Mouse (Mus musculus) midbrain, embryonic 13.5 days (tissue): ENCODE data around the gene Gm8104. TPM values are rescaled to one million over a fixed set of nuclear protein-coding genes. Genes with fewer than 3 reads are reported as not detected.
"Not testable (repeated sequence)": the region's sequence is repeated elsewhere in the genome, so short reads cannot be mapped to it uniquely, and the experiment has no call there.

Experiments used
- ATAC-seq: fragments of 200-750 bp; cut with Nextera tagmentation; 2 replicates; pipeline ENCODE4 v1.8.0; 2017; ENCODE audit warnings: mild to moderate bottlenecking, moderate TSS enrichment, moderate library complexity
- H3K27ac ChIP-seq: fragments of 300-500 bp; sonication (generic); 2 replicates; pipeline ENCODE4 v1.5.1; 2015; ENCODE audit warnings: inconsistent platforms, mild to moderate bottlenecking, moderate library complexity
- H3K27me3 ChIP-seq: fragments of 300-500 bp; sonication (generic); 2 replicates; pipeline ENCODE4 v1.6.1; 2015; ENCODE audit warnings: mild to moderate bottlenecking, inconsistent platforms
- H3K36me3 ChIP-seq: fragments of 300-500 bp; sonication (generic); 2 replicates; pipeline ENCODE4 v1.6.1; 2015; ENCODE audit warnings: mild to moderate bottlenecking, inconsistent platforms
- H3K4me1 ChIP-seq: fragments of 300-500 bp; sonication (generic); replicated peaks from 2 replicates; pipeline ENCODE4 v1.6.1; 2015; ENCODE audit warnings: inconsistent platforms
- H3K4me2 ChIP-seq: fragments of 300-500 bp; sonication (generic); replicated peaks from 2 replicates; pipeline ENCODE4 v1.6.1; 2015; ENCODE audit warnings: moderate library complexity, mild to moderate bottlenecking, inconsistent platforms
- H3K4me3 ChIP-seq: fragments of 300-500 bp; sonication (generic); replicated peaks from 2 replicates; pipeline ENCODE4 v1.5.1; 2015; ENCODE audit warnings: mild to moderate bottlenecking, inconsistent platforms
- H3K9ac ChIP-seq: fragments of 300-500 bp; sonication (generic); replicated peaks from 2 replicates; pipeline ENCODE4 v1.6.1; 2015; ENCODE audit warnings: mild to moderate bottlenecking, inconsistent platforms
- H3K9me3 ChIP-seq: fragments of 300-500 bp; sonication (generic); 2 replicates; pipeline ENCODE4 v1.6.1; 2016; ENCODE audit warnings: mild to moderate bottlenecking, inconsistent platforms
- WGBS: fragments of 180-500 bp; shearing (Covaris S2); methylation state at CpG from one replicate; pipeline ENCODE4 v1.1.7; 2015; 5-methylcytosine and 5-hydroxymethylcytosine counted together
- polyA plus RNA-seq: library from polyadenylated mRNA; unstranded; fragments of >200 nt; fragmentation: Nextera tagmentation; extraction: Ambion mirVana; gene quantifications from 2 replicates; pipeline ENCODE4 v1.2.1, GENCODE M21; 2015

Gene Gm8104
- not detected in 2 replicates for polyA plus RNA-seq

DNA sequence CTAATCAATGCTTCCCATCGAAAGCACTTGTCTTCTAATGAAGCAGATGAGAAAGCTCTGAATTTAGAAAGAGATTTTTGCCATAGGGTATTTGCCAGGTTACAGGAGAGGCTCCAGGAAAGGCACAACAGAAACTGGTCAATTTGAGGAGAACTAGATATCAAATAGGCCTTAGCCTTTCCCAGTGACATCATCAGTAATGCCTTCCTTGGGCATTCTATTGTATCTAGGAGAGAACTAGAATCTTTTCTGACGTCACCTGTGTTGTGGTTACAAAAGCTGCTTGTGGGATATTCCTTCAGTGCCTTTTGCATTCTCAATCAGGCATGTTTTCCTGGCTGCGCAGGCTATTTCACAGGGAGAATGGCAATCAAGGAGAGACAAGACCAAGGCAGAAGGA is at the start of gene Gm8104:
TSS of gene Gm8104 (plus strand) at position 301 of the 400 bp plus-strand sequence.
- not testable (repeated sequence) for H3K4me1 ChIP-seq, H3K9ac ChIP-seq, H3K9me3 ChIP-seq, H3K4me3 ChIP-seq, H3K27me3 ChIP-seq, H3K27ac ChIP-seq, H3K36me3 ChIP-seq, H3K4me2 ChIP-seq, ATAC-seq
- WGBS = 72% methylated on average over 3 of the region's 3 CpGs

DNA sequence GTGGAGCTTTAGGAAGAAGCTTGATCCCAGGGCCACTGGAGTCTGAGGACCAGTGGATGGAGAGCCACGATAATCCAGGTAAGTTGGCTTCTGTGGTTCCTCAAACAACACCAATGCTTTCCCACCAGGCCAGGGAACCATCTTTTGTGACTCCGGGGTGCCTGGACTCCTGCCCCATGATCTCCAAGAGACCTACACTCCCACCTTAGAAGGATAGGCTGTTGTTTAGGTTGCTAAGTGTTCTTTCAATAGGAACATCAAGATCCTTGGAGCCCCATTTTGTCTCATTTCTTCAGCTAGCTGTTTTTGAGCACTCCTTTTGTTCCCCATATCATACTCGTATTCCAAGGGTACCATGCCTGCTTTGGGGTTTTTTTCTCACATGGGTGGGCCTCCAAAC is 42.3 kb upstream of the Gm8104 start:
- not testable (repeated sequence) for H3K9me3 ChIP-seq, H3K4me2 ChIP-seq, H3K4me3 ChIP-seq, H3K27ac ChIP-seq, H3K9ac ChIP-seq, H3K27me3 ChIP-seq, H3K4me1 ChIP-seq, H3K36me3 ChIP-seq, ATAC-seq
- 77% methylated on average over 3 of the region's 3 CpGs for WGBS

DNA sequence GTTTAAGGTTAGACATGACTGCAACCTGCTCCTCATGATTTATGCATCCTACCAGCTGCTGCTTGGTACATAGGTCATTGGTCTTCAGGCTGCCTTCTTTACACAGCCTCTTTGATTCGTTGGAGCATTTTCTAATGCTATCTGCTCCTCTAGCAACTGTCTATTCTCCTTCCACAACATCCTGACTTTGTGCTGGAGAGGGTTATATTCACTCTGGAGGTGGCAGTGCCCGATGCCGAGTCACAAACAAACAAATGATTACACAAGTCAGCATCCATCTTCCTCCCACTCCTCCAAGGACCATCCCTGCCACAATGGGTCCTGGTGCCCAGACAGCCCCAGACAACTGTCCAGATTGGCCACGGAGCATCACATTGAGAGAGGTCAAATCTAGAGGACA is 40.2 kb upstream of the Gm8104 start:
- not testable (repeated sequence) for H3K4me2 ChIP-seq, H3K4me3 ChIP-seq, H3K27me3 ChIP-seq, H3K27ac ChIP-seq, H3K4me1 ChIP-seq, ATAC-seq, H3K9ac ChIP-seq, H3K36me3 ChIP-seq, H3K9me3 ChIP-seq
- WGBS = 68% methylated on average over 4 of the region's 4 CpGs

- H3K4me1 ChIP-seq, H3K9ac ChIP-seq, H3K4me3 ChIP-seq, H3K9me3 ChIP-seq, H3K4me2 ChIP-seq, H3K27ac ChIP-seq, H3K27me3 ChIP-seq, H3K36me3 ChIP-seq, ATAC-seq: not testable (repeated sequence)
- WGBS = 86% methylated on average over 2 of the region's 2 CpGs
These were observed 23.9 kb upstream of the Gm8104 start, which contains the start of gene Gm8094 for GRCm38 (mm10) chr14:43076543-43076942. Gm8094 (minus strand) TSS chr14:43076643.

DNA sequence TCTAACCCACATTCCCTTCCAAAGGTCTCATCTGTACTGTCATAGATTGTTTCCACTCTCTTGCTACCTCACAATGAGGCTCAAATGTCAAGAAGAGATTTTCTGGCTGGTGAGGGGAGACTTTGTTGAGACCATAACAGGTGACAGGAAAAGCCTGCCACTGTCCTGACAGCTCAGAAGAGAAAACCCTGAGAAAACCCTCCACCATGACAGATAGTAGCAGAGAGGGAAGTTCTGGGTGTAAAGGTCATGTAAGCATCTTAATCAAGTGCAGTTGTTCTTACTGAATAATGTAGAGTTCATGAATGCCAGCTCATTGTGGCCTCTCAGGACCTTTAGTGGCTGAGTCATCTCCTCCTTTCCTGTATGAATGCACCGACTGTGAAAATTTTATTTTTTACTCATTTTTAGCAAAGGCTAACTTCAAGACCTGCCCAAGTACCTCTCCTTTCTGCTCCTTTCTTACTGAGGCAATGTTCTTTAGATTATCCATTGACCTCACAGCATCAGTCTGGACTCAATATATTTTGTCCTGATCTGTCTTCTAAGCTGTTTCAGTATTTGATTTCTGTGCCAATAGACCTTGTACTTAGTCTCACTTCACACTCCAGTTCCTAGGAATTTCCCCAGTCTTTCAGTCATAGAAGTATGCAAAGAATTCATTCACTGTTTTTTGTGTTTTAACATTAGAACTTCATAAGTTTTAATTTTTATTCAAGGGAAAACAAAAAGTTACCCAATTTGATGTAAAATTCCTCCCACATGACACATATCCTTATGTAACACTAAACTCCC is 15.3 kb upstream of the Gm8104 start:
- not testable (repeated sequence) for H3K9ac ChIP-seq, H3K4me2 ChIP-seq, H3K4me3 ChIP-seq, H3K36me3 ChIP-seq, ATAC-seq, H3K27me3 ChIP-seq, H3K27ac ChIP-seq, H3K4me1 ChIP-seq, H3K9me3 ChIP-seq
- WGBS = 87% methylated on average over 1 of the region's 1 CpGs

- not testable (repeated sequence) for ATAC-seq, H3K9me3 ChIP-seq, H3K27me3 ChIP-seq, H3K36me3 ChIP-seq, H3K4me2 ChIP-seq, H3K27ac ChIP-seq, H3K4me3 ChIP-seq, H3K9ac ChIP-seq, H3K4me1 ChIP-seq
- WGBS = 48% methylated on average over 1 of the region's 14 CpGs
These were observed 11.1 kb upstream of the Gm8104 start for GRCm38 (mm10) chr14:43089103-43089919.

DNA sequence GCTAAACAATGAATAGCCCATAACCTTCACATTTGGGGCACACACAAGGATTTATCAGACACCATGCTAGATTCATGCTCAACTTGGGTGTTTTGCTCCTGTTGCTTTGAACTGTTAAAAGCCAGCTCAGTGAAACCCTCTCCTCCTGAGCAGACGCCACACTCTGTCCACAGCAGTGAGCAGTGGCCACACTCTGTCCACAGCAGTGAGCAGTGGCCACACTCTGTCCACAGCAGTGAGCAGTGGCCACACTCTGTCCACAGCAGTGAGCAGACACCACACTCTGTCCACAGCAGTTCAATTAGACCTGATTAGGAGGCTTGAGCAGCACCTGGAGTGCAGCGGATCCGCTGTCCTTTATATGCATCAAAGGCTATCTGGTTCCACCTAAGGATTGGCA is 19.3 kb downstream of the Gm8104 start:
- not testable (repeated sequence) for H3K36me3 ChIP-seq, H3K4me3 ChIP-seq, H3K27me3 ChIP-seq, H3K4me1 ChIP-seq, H3K9ac ChIP-seq, H3K9me3 ChIP-seq, ATAC-seq, H3K4me2 ChIP-seq, H3K27ac ChIP-seq
- 100% methylated on average over 3 of the region's 3 CpGs for WGBS

DNA sequence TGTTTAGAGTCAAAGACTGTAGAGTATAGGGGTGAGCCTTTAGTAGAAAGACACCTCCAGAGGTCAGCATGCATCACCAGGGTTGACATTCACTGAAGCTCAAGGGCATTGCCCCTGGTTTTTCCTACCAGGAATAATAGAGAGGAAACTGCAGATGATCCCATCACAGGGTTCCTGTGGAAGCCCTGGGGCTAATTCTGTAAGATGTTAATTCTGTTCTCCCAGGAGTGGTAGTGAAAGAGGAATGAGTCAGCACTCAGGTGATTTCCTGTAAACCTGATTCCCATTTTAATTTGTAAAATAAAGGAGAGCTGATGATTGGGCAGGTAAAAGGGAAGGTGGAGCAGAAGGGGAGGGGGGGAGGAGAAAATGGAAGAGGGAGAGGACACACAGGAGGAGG is 25.9 kb downstream of the Gm8104 start:
- not testable (repeated sequence) for H3K4me1 ChIP-seq, H3K27ac ChIP-seq, H3K36me3 ChIP-seq, ATAC-seq, H3K27me3 ChIP-seq, H3K4me2 ChIP-seq, H3K9me3 ChIP-seq, H3K4me3 ChIP-seq, H3K9ac ChIP-seq

Other genes starting within 250 kb of the Gm8104 start
- gene Gm21977, start 247.1 kb upstream of the Gm8104 start, polyA plus RNA-seq = not detected in 2 replicates
- not detected in 2 replicates for gene Gm8082, start 107.0 kb upstream of the Gm8104 start, polyA plus RNA-seq
- gene Gm10376, start 85.0 kb upstream of the Gm8104 start, polyA plus RNA-seq = not detected in 2 replicates
- gene Gm8094, start 24.0 kb upstream of the Gm8104 start, polyA plus RNA-seq = not detected in 2 replicates
- not detected in 2 replicates for gene Gm7233, start 79.3 kb downstream of the Gm8104 start, polyA plus RNA-seq
- gene Gm8122, start 134.7 kb downstream of the Gm8104 start, polyA plus RNA-seq = not detected in 2 replicates
- gene Gm8126, start 158.0 kb downstream of the Gm8104 start, polyA plus RNA-seq = not detected in 2 replicates
- gene Gm9732, start 174.4 kb downstream of the Gm8104 start, polyA plus RNA-seq = not detected in 2 replicates
- not detected in 2 replicates for gene Gm8127, start 193.2 kb downstream of the Gm8104 start, polyA plus RNA-seq
- gene 1700001F09Rik, start 247.2 kb downstream of the Gm8104 start, polyA plus RNA-seq = not detected in 2 replicates